17 mouse cellular contexts compared by ENCODE assay signal in the genomic region with DNA sequence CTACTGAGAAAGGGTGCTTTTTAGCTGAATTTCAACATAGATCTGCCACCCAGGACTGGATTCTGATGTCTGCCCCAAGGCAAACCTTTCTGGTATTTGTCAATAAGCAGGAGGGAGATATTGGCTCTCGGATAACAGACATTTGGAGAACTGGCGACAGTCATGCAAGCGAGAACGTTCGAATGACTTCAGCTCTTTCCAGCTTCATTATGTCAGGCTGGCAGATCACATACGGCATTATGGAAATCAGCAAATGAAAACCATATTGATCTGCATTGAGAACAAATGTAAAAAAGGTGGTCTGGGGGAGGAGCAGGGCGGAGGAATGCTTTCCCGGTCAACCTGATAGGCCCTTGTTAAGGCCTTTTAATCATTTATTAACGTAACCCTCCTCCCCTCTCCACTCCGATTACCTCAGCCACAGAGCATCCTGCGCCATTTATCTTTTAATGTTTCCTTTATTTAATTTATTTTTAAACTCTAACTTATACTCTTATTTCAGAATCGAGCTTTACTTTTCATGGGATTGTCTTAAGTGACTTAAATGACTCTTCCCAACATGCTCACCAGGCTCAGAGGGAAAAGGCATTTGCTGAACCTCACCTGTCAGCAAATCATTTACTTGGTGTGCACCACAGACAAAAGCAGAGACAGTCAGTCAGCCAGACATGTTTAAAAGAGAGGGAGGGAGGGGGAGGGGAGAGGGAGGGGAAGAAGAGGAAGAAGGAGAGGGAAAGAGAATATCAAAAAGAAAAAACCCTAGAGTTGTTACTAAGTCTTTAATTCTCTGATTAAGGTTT.
DNase-seq lines count a peak whose midpoint lies in the region; ATAC-seq and TF ChIP-seq lines count a peak whose summit lies in the region.
"Had no signal": no experiment of that assay in that cellular context is flagged by ENCODE, and none has a peak within 500 bp of the region (broad histone marks: within the 10 kb centered on the region; RNA-seq: fewer than 3 reads in every experiment).

No protein-coding gene starts in this region.

- no peaks in the 10 kb centered on the region for H3K27me3 ChIP-seq in limb, embryonic 10.5 days (ENCODE audit: low read depth, poor library complexity, severe bottlenecking)
- no peaks in the 10 kb centered on the region for H3K27me3 ChIP-seq in liver, postnatal 0 days (ENCODE audit: insufficient read depth, low read length)
- H3K27me3 ChIP-seq: heart, embryonic 12.5 days; neural tube, embryonic 12.5 days had no signal

- no peaks in the 10 kb centered on the region for H3K36me3 ChIP-seq in limb, embryonic 10.5 days
- no peaks in the 10 kb centered on the region for H3K36me3 ChIP-seq in liver, postnatal 0 days (replicated peaks; ENCODE audit: insufficient read depth, low read length)
- H3K36me3 ChIP-seq: heart, embryonic 12.5 days; neural tube, embryonic 12.5 days had no signal

- H3K4me1 ChIP-seq in limb, embryonic 10.5 days, result peaks cover 64% of the 10 kb centered on the region
- H3K4me1 ChIP-seq in liver, postnatal 0 days (ENCODE audit: insufficient read depth), result peaks cover 10% of the 10 kb centered on the region

- 29% methylated on average over 12 of the region's 12 CpGs for WGBS in limb, embryonic 10.5 days
- 64% methylated on average over 12 of the region's 12 CpGs for WGBS in liver, postnatal 0 days (ENCODE audit: insufficient replicate concordance)

- TF ChIP-seq EP300 in liver, postnatal 0 days (IDR thresholded peaks at IDR 0.05; ENCODE audit: low read depth), result no peak

- H3K27ac ChIP-seq in limb, embryonic 10.5 days, result 0 out of 2 replicates have a peak overlapping the region, but pooled peaks have one; percentile 36
- H3K27ac ChIP-seq in liver, postnatal 0 days (ENCODE audit: low read depth), result no peak overlapping the region
- H3K27ac ChIP-seq: left cerebral cortex, adult 2 months; neural tube, embryonic 12.5 days had no signal

- peak; percentile 84 for ATAC-seq in liver, postnatal 0 days
- ATAC-seq: inflammation-experienced regulatory T-cells, adult 6 months had no signal

- TF ChIP-seq CTCF in liver, postnatal 0 days (IDR thresholded peaks at IDR 0.05; ENCODE audit: low read depth), result no peak

- no peak overlapping the region for H3K4me3 ChIP-seq in limb, embryonic 10.5 days
- H3K4me3 ChIP-seq in liver, postnatal 0 days (ENCODE audit: low read depth, low read length), result peak overlapping the region; percentile 19; the same call in 1 of the 2 replicates
- H3K4me3 ChIP-seq: heart, embryonic 12.5 days; left cerebral cortex, adult 2 months; neural tube, embryonic 12.5 days had no signal

- DNase-seq in heart, adult 11 months, result peak; percentile 64
- DNase-seq in heart, adult 8-10 months (ENCODE audit: low spot score), result no peak
- DNase-seq in layer of hippocampus, postnatal 14 days (ENCODE audit: low spot score in 2 of 2), result peak; percentile 31 to 52
- DNase-seq in layer of hippocampus, adult 11-12 months (ENCODE audit: low spot score), result no peak
- DNase-seq in limb, embryonic 10.5 days (ENCODE audit: low spot score), result peak; percentile 34
- DNase-seq in liver, postnatal 0 days, result no peak
- no peak for DNase-seq in urinary bladder, postnatal 10 days (ENCODE audit: low spot score)
- DNase-seq in left cerebral cortex, adult 11 months (ENCODE audit: low spot score), result no peak
- DNase-seq: B cell, adult 2 months; cerebellum, adult 18-20 months; gastrocnemius, postnatal 25 days; heart, postnatal 4 days; lung, embryonic 14.5 days had no signal

- no peaks in the 10 kb centered on the region for H3K9me3 ChIP-seq in limb, embryonic 10.5 days (replicated peaks)
- H3K9me3 ChIP-seq in liver, postnatal 0 days (ENCODE audit: low read length), result no peaks in the 10 kb centered on the region
- H3K9me3 ChIP-seq: heart, embryonic 12.5 days; neural tube, embryonic 12.5 days had no signal

- H3K9ac ChIP-seq in liver, postnatal 0 days (replicated peaks), result no peak overlapping the region
- H3K9ac ChIP-seq: heart, embryonic 12.5 days; lung, embryonic 14.5 days; neural tube, embryonic 12.5 days had no signal

- peak overlapping the region; percentile 24; the same call in 1 of the 2 replicates for H3K4me2 ChIP-seq in liver, postnatal 0 days (ENCODE audit: low read depth, low read length)
- H3K4me2 ChIP-seq: heart, embryonic 12.5 days; lung, embryonic 14.5 days; neural tube, embryonic 12.5 days had no signal

Comparison
In these comparisons a context has a peak if more than half of its experiments do, and no peak if none do; other contexts are left out.
1. DNase-seq: peak in heart, adult 11 months (single experiment), layer of hippocampus, postnatal 14 days (2 of 2) and limb, embryonic 10.5 days (single experiment); none in heart, adult 8-10 months (single experiment), layer of hippocampus, adult 11-12 months (single experiment), liver, postnatal 0 days (single experiment), urinary bladder, postnatal 10 days (single experiment) and left cerebral cortex, adult 11 months (single experiment).